Mouse (Mus musculus) right cerebral cortex, adult 2 months (tissue): ENCODE measurements at regions not wholly inside any gene's neighbourhood (a gene's known extent, or its start where the extent isn't known, plus 50 kb on each side); places are given as distances from the start of the nearest gene placed in this dataset.

ENCODE experiments used
- DNase-seq, 2 experiments: peaks; one replicate each; pipeline ENCODE4 v3.0.0; 2021 to 2022; ENCODE audit warnings: low spot score in 2 of 2

- DNase-seq, result no peak
Observed at GRCm38 (mm10) chr10:23052480-23053378, 232.8 kb upstream of the Tcf21 start.

- no peak for DNase-seq
Observed at GRCm38 (mm10) chr10:23044466-23044865, 224.5 kb upstream of the Tcf21 start.

- no peak for DNase-seq
Observed at GRCm38 (mm10) chr10:23031491-23032126, 211.6 kb upstream of the Tcf21 start.

- no peak for DNase-seq
Observed at GRCm38 (mm10) chr10:23027961-23028360, 208.0 kb upstream of the Tcf21 start.

- DNase-seq, result no peak
Observed at GRCm38 (mm10) chr10:23017151-23017678, 197.2 kb upstream of the Tcf21 start.

- DNase-seq, result no peak
Observed at GRCm38 (mm10) chr10:23015935-23016694, 196.1 kb upstream of the Tcf21 start.

GRCm38 (mm10) chr10:23010715-23011114 lies 190.7 kb upstream of the Tcf21 start:
- DNase-seq, result no peak

DNA sequence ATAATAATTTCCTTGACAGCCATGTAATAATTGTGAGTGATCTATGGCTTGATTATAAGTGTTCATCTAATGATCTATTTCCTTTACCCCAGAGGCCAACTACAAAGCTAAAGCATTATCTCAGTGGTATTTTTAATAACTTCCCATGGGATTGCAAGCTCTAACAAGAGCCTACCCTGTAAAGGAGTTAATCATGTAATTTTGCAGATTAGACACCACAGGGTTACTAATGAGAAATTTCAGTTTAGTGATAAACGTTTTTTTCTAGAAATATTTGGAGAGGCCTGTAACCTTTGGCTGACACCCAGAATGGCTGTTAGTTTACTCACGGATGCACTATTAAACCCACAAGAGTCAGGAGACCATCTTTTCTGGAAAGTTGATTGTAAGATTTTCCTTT lies 190.2 kb upstream of the Tcf21 start:
- DNase-seq, result no peak

DNA sequence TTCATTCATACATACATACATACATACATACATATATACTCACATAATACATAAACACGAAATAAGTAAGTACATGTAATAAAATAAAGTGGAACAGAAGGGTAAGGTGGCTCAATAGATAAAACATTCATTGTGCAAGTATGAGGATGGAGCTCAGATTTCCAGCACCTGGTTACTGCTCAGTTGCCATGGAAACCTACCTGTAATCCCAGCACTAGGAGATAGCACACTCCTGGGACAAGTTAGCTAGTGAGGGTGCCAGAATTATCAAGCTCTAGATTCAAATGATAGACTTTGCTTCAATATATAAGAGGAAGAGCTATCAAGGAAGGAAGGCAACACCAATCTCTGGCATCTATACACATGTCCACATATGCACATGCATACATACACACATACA lies 184.8 kb upstream of the Tcf21 start:
- no peak for DNase-seq

DNA sequence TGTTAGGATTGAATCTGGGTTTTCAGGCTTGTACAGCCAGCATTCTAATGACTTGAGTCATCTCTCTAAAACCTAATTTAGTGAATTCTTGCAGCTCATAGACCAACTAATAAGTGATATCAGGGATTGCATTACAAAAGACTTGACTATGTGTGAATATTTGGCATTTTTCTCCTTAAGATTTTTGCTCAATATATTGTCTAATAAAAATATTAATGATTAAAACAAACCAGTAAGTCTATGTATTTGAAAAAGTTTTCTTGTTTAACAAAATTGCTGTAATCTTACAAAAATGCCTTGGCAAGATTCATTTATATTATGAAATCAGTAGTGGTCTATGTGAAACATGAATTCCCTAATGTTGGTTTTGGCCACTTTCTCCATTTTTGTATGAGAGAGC lies 183.7 kb upstream of the Tcf21 start:
- DNase-seq, result no peak

DNA sequence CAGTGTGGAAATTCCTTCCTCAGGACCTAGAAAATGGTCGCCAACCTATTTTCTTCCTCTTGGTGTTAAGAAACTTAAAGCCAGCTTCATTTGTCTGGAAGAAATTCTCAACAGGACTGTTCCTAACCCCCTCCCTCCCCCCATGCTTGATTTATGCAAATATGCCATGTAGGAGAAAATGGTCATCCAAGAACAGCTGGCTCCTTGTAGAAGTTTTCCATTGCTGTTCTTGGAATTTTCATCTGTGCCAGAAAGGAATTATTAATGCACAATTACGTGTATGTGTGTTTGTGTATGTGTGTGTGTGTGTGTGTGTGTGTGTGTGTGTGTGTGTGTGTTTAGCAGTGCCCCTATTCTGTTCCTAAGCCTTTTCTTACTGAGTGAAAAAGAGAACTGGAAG lies 178.6 kb upstream of the Tcf21 start:
- no peak for DNase-seq

DNA sequence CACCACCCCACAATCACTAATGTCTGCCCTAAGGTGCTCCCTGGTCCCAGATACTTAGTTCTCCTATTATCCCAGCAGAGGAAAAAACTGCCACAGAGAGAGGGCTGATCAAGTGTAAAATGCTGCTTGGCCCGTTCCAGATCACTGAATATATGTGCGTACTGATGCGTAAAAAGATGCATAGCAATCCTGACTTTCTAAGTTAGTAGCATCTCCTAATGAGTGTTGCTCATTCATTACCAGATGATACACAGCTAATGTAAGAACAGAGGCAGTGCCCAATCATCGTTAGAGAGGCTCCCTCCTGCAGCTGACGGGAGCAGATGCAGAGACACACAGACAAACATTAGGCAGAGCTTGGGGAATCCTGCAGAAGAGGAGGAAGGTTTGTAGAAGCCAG lies 177.6 kb upstream of the Tcf21 start:
- DNase-seq, result no peak

DNA sequence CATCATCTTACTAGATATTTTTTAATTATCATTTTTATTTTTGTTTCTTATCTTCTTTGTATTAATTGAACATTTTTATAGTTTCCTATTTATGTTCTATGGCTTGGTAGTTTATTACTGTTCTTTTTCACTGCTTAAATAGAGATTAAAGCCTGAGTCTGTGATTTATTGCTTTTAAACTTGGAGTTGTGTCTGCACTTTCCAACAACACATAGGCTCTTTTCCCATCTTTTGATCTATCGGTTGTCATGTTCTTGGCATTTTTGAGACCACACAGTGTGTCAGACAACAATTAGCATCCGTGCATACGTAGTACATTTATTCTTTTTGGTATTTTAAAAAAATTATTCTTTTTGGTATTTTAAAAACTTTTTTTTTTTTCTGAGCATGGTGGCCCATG lies 173.2 kb upstream of the Tcf21 start:
- no peak for DNase-seq

- no peak for DNase-seq
Observed at GRCm38 (mm10) chr10:22981798-22982197, 161.8 kb upstream of the Tcf21 start.

DNA sequence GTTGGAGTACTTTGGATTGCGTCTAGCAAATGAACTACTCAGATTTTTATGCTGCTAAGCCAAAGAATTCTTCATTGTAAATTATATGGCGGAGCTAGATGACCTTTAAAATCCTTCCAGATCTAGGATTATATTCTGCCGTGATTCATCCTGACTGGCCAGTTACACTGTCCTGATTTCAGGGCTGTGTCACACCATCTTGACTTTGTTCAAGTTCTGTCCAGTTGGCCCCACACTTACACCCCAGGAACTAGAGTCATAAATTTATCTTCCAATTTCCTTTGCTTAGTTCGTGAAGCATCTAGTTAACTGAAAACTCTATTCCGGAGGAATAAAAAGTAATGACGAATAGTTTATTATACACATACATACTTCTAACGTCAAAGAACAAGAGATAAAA lies 158.5 kb upstream of the Tcf21 start:
- no peak for DNase-seq

DNA sequence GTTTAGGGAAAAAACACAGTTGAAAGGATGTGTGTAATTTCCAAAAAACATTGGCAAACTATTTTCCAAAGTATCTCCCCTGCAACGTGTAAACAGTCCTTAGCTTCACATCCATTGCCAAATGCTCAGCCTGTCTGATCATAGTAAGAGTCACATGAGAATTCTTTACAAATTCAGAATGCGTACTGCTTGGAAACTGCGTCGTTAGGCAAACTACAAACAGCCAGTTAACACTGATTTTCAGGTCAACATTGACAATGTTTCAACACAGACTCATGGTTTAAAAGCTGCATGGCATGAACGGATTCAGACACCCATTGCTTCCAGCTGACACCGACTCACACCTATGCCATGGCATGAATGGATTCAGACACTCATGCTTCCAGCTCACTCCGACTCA lies 137.0 kb upstream of the Tcf21 start:
- no peak for DNase-seq

DNA sequence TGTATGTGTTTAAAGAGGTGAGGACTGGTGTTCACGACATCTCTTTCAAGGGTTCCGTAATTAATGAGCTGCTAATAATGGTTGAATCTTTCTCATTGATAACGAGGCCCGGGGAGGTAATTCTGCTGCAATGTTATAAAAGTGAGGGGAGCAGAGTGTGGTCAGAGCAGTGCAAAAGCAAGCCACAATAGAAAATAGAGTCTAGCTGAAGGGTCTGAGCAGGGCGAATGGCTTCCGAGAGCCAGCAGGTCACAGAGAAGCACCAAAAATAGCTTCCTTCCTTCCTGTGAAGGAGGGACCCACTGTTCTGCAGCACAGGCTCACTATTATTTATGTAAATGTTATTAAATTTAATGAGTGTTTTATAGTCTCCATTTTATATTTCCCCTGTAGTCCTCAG lies 133.3 kb upstream of the Tcf21 start:
- no peak for DNase-seq

DNA sequence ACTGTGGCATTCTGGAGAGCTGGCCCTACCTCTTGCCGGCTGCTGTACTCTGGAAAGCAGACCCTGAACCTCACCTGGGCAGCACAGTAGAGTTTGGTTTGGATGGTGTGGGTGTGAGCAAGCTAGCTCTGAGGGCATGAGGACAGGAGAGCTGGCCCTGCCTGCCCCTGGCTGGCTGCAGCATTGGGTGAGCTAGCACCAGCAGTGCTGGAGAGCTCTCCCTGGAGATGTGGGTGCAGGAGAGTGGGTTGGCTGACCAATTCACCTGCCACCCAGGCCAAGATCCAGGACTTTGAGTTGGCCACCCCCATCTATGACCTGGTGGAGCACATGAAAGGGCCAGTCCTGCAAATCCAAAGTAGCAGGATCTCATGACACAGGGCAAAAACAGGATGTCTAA lies 124.3 kb upstream of the Tcf21 start:
- DNase-seq, result no peak

DNA sequence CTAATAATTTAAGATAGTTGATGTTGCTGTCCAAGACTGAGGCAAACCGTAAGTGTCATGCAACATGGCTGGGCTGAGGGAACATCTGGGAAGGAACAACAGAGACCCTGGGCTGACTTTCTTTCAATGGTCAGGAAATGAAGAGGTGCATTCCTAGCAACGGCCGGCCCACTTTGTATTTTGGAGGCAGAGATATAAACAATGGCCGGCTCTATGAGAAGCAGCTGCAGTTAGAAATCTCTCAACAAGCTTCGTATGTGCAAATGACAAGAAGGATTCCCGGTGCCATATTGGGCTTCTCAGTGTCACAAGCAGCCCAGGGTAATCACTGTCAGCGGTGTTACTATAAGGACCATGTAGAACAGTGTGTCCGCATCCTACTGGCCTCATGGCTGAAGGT lies 108.0 kb upstream of the Tcf21 start:
- DNase-seq, result no peak

- DNase-seq, result no peak
Observed at GRCm38 (mm10) chr10:22926099-22926498, 106.1 kb upstream of the Tcf21 start.

DNA sequence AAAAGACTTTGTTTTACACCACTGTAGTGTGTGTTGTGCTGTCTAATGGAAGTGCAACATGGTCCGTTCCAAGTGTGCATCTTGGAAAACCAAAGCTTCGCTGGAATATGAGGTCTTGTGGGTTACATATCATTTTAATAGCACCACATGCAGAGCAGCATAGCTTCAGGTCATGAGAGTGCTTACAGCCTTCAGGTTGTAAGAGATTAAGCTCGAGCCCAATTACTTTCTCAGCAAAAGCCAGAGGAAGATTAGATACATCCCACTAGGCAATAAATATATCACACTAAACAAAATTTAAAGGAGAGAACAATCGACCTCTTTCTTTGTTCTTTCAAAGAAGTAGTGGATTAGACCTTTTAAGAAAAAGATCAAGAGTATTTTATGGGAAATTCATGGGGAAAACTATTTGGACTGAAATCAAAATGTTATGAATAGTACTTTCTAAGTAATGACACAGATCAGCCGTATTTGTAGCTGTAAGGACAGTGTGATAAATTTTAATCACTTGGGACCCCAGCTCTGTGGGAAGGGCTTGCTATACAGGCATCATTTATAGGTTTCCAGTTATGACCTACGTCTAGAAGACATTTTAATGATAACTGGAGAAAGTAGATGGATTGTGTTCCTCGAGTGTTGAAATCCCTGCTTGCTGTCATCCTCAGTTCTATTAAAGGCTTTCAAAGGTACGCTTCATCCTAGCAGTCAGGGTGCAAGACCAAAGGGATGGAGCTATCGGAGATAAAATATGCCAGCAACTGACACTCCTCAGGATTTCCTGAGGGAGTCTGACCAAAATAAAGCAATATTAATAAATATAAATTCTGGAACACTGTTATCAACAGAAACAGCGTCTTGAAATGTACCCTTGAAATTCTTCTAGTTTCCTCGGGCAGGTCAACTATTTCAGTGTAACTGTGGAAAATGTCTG lies 101.3 kb upstream of the Tcf21 start:
- no peak for DNase-seq
